Mouse (Mus musculus) midbrain, embryonic 14.5 days (tissue): ENCODE measurements around the gene 1810055G02Rik. TPM values are rescaled to one million over a fixed set of nuclear protein-coding genes. Genes with fewer than 3 reads are reported as not detected.

ENCODE experiments used
- ATAC-seq: fragments of 200-750 bp; cut with Nextera tagmentation; 2 replicates; pipeline ENCODE4 v1.8.0; 2017; ENCODE audit warnings: moderate number of reproducible peaks, moderate library complexity; ENCODE audit not compliant: low FRiP score, low TSS enrichment
- DNase-seq: peaks from one replicate; pipeline ENCODE4 v3.0.0-alpha.2; 2015
- H3K27ac ChIP-seq: fragments of 300-500 bp; sonication (generic); replicated peaks from 2 replicates; pipeline ENCODE4 v1.5.1; 2014; ENCODE audit warnings: mild to moderate bottlenecking, low read depth, low read length, moderate library complexity
- H3K27me3 ChIP-seq: fragments of 300-500 bp; sonication (generic); 2 replicates; pipeline ENCODE4 v1.6.1; 2014; ENCODE audit warnings: low read length, control low read depth, mixed read lengths; ENCODE audit not compliant: control insufficient read depth, insufficient read depth
- H3K36me3 ChIP-seq: fragments of 300-500 bp; sonication (generic); 2 replicates; pipeline ENCODE4 v1.6.1; 2014; ENCODE audit warnings: low read length, control low read depth; ENCODE audit not compliant: control insufficient read depth, insufficient read depth
- H3K4me1 ChIP-seq: fragments of 300-500 bp; sonication (generic); 2 replicates; pipeline ENCODE4 v1.6.1; 2014; ENCODE audit warnings: mild to moderate bottlenecking, antibody characterized with exemption, low read length, control low read depth; ENCODE audit not compliant: control insufficient read depth, insufficient read depth
- H3K4me2 ChIP-seq: fragments of 300-500 bp; sonication (generic); 2 replicates; pipeline ENCODE4 v1.6.1; 2014; ENCODE audit warnings: mild to moderate bottlenecking, low read length, moderate library complexity
- H3K4me3 ChIP-seq: fragments of 300-500 bp; sonication (generic); replicated peaks from 2 replicates; pipeline ENCODE4 v1.5.1; 2014; ENCODE audit warnings: low read depth, low read length
- H3K9ac ChIP-seq: fragments of 300-500 bp; sonication (generic); replicated peaks from 2 replicates; pipeline ENCODE4 v1.6.1; 2014; ENCODE audit warnings: mild to moderate bottlenecking, low read length, moderate library complexity
- H3K9me3 ChIP-seq: fragments of 300-500 bp; sonication (generic); 2 replicates; pipeline ENCODE4 v1.6.1; 2016; ENCODE audit warnings: low read length, control low read depth, mixed read lengths; ENCODE audit not compliant: control insufficient read depth
- WGBS: fragments of 180-500 bp; shearing (Covaris S2); extraction: QIAGEN DNeasy Blood & Tissue Kit; methylation state at CpG from one replicate; pipeline ENCODE4 v1.1.7; 2014; 5-methylcytosine and 5-hydroxymethylcytosine counted together
- polyA plus RNA-seq: library from polyadenylated mRNA; unstranded; fragments of >200 nt; fragmentation: Nextera tagmentation; extraction: Ambion mirVana; gene quantifications from 2 replicates; pipeline ENCODE4 v1.2.1, GENCODE M21; 2014

1810055G02Rik gene
- polyA plus RNA-seq, 1 experiment from 2014 or later = 31.4 TPM

DNA sequence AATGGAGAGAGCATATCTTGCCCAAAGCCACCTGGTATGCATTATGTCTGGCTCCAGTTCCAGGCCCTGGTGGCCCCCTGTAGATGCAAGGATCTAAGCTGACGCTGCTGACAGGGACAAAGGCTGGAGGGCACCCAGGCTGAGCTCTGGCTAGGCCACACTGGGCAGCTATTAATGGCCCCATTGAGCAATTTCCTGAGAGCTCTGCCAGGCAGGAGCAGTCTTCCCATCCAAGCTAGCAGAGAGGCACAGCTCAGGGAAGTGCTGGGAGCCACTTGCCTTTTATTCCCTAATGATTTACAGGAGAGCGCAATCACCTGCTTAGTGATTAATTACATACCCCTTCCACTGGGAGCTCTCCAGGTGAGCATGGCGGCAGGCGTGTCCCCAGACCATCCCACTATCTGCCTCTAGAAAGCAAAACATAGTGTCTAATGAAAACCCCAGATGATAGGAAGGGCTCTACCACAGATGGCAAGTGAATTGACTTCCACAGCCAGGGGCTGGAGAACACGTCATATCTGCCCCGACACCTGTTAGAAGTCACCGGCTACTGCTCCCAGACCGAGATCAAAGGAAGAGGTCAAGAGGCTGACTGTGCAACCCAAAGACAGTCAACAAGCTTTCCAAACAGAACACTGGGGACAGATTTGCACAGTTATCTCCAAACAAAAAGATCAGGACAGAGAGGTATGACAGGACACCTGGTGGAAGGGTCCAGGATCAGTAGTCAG, 33.8 kb upstream of the 1810055G02Rik start:
- Histone ChIP-seq H3K9me3 (no peaks in the 10 kb centered on the region), H3K27me3 (no peaks in the 10 kb centered on the region), H3K4me2 (no peak overlapping the region), H3K4me1 (no peaks in the 10 kb centered on the region), H3K36me3 (no peaks in the 10 kb centered on the region), H3K4me3 (no peak overlapping the region), H3K27ac (no peak overlapping the region), H3K9ac (no peak overlapping the region)
- 97% methylated on average over 8 of the region's 8 CpGs for WGBS
- DNase-seq (no peak), ATAC-seq (no peak)

DNA sequence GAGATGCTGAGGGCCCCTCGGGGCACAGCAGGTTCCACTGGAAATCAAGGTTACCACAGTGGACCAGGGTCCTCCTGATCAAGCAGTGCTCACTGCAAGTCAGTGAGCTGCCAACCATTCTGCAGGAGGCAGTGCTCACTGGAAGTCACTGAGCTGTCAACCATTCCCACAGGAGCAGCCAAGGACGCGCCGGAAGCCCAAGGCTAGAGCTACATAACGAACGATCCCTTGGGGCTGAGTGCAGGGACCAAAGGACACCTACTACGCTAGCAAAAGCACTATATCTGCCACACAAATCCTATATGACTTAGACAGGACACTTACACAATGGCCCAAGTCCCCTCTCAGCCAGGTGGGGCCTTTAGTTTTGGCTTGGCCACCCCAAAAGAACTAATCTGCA, 27.4 kb upstream of the 1810055G02Rik start:
- Histone ChIP-seq H3K36me3 (no peaks in the 10 kb centered on the region), H3K4me2 (no peak overlapping the region), H3K9ac (no peak overlapping the region), H3K27ac (no peak overlapping the region), H3K27me3 (peaks cover 2% of the 10 kb centered on the region; the same call in 1 of the 2 replicates), H3K4me3 (no peak overlapping the region), H3K9me3 (no peaks in the 10 kb centered on the region), H3K4me1 (peaks cover 9% of the 10 kb centered on the region)
- DNase-seq (peak; percentile 9), ATAC-seq (no peak)
- 74% methylated on average over 7 of the region's 7 CpGs for WGBS

DNA sequence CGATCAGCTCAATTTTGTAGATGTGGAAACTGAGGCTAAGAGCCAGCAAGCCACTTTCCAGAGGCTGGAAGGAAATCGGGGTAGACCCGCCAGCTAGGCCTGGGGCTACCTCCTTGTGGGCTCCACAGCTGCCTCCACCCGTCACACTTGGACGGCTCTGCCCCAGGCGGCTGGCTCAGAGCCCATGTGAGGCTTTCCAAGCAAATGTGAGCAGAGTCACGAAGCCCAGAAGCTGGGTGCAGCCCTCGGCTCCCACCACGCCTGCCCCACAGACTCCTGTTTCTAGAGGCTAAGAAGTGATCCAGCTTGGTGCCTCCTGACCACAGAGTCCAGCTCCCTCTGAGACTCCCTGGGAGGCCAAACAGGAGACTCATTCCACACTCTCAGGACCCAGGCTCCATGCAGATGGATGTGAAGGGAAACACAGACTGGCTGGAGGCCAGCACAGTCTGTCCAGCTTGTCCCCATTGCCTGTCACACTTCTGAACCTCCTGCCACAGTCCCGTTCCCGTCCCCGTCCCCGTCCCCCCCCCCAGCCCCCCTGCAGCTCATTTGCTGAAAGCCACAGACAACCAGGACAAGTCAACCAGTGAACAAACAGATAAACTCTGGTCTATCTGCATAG, 26.7 kb upstream of the 1810055G02Rik start:
- WGBS = 32% methylated on average over 13 of the region's 13 CpGs
- Histone ChIP-seq H3K27ac (no peak overlapping the region; the same call in 1 of the 2 replicates), H3K9me3 (no peaks in the 10 kb centered on the region), H3K4me2 (no peak overlapping the region), H3K4me3 (no peak overlapping the region), H3K27me3 (peaks cover 4% of the 10 kb centered on the region; the same call in 1 of the 2 replicates), H3K4me1 (peaks cover 10% of the 10 kb centered on the region), H3K9ac (no peak overlapping the region), H3K36me3 (no peaks in the 10 kb centered on the region)
- ATAC-seq (peak; percentile 72), DNase-seq (peak; percentile 71)

DNA sequence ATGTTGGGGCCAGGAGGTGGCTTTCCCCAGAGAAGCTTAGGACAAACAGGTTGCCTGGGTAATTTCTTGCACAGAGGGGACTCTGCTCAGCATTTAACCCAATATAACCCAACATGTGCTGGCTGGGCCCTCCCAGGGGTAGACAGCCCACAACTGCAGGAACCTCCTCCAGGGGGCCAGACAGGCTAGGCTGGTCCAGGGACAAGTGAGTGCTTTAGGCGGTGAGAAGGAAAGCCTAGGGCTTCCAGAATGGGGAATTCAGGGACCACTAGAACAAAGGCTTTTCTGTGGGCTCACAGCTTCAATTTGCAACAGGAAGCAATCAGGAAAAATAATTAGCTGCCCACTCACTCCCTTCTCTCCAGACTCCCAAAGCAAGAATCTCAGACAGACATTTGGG, 23.7 kb upstream of the 1810055G02Rik start:
- H3K9me3 ChIP-seq = no peaks in the 10 kb centered on the region
- ATAC-seq (no peak), DNase-seq (no peak)
- no peak overlapping the region for H3K9ac ChIP-seq
- 19% methylated on average over 1 of the region's 1 CpGs for WGBS
- H3K27ac ChIP-seq = 0 out of 2 replicates have a peak overlapping the region, but pooled peaks have one; percentile 17
- H3K36me3 ChIP-seq = no peaks in the 10 kb centered on the region
- H3K4me3 ChIP-seq = no peak overlapping the region
- H3K4me2 ChIP-seq = peak overlapping the region; percentile 100
- peaks cover 9% of the 10 kb centered on the region for H3K27me3 ChIP-seq
- H3K4me1 ChIP-seq = peaks cover 14% of the 10 kb centered on the region

DNA sequence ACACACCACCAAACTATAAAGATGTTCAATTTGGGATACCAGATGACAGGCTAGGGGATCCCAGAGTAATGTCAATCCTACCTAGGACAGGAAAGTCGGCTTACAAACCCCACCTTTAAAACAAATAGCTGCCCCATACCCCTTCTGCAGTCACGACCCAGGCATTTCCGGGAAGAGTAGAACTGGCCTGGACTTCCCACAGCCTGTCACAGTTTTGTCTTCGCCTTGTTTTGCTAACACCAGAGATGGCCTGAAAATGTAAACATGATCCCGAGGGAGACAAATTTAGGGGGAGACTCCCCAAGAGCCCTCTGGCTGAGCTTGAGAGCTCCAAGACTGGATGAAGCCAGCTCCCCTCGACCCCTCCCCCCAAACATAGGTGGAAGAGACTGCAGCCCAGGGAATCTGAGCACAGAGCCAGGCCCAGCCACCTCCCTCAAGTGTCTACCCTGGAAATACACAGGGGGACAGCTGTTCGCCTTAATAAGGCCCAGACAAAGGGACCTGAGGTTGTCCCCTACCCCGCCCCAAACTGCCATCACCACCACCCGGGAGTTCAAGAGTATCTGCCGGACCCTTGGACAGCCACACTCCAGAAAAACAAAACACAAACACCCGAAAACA, 23.0 kb upstream of the 1810055G02Rik start:
- Histone ChIP-seq H3K27me3 (peaks cover 9% of the 10 kb centered on the region), H3K4me2 (peak overlapping the region; percentile 100), H3K4me1 (peaks cover 14% of the 10 kb centered on the region), H3K4me3 (peak overlapping the region; percentile 71), H3K9ac (peak overlapping the region; percentile 62; the same call in 1 of the 2 replicates), H3K27ac (no peak overlapping the region), H3K36me3 (no peaks in the 10 kb centered on the region), H3K9me3 (no peaks in the 10 kb centered on the region)
- WGBS = 16% methylated on average over 11 of the region's 11 CpGs
- ATAC-seq (no peak), DNase-seq (no peak)

DNA sequence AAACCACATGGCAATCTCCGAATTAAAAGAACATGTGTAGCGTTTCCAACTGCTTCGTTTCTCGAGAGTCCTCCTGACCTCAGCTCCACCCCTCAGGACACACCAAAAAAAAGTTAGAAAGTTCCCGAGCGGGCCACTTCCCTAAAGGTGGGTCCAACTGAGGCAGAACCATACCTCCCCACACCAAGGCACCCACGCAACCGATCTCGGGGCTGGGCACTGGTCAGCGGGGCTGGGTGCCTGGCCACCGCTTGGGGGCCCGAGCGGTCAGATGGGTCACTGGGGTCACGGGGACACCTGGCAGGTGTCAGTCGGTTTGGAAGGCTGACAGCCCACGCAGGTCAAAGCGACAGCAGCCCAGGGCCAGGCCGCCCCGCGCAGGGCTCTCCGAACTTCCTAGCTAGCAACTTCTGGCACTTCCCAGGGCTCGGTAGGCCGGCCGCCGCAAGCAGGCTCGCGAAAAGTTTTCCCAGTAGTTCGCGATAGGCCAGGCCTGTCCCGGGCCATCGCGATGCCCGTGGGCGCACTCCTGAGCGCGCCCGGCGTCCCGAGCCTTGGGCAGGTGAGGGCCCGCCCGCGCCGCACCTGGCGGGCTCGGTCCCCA, 22.4 kb upstream of the 1810055G02Rik start:
- WGBS = 1% methylated on average over 45 of the region's 45 CpGs
- DNase-seq = peak; percentile 49
- Histone ChIP-seq H3K4me1 (peaks cover 14% of the 10 kb centered on the region), H3K36me3 (no peaks in the 10 kb centered on the region), H3K27me3 (peaks cover 9% of the 10 kb centered on the region), H3K9me3 (no peaks in the 10 kb centered on the region), H3K27ac (no peak overlapping the region), H3K9ac (peak overlapping the region; percentile 62), H3K4me2 (peak overlapping the region; percentile 100), H3K4me3 (peak overlapping the region; percentile 71)
- ATAC-seq = peak; percentile 32; the same call in 1 of the 2 replicates

DNA sequence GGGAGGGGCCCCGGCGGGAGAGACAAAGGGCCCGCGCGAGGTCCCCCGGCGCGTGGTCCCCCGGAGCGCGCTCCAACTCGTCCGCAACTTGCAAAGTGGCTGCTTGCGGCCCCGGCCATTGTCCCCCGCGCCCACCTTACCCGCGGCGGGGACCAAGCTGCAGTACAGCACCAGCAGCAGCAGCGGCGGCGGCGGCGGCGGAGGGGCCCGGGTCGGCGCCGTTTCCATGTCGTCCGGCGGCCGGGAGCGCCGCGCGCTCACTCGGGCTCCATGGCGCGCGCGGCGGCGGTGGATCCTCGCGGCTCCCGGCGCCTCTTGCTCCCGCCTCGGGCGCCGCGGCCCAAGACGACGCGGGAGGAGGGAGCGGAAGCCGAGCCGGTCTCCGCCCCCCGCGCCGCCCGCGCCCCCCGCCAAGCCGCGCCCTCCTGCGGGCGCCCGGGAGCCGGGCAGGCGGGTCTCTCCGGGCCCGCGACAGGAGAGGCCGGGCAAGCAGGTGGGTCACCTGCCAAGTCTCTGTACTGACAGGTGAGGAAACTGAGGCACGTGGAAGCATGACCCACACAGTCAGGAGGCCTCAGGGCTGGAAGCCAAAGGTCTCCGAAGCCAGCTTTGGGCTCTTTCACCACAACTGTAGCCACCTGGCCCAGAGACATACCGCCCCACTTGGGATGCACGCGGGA, 21.7 kb upstream of the 1810055G02Rik start, which contains the start of gene Lrp5:
TSS of gene Lrp5 (minus strand) at position 350 of the 680 bp plus-strand sequence.
- peak within 1 kb of the TSS; percentile 100 for H3K4me2 ChIP-seq

DNA sequence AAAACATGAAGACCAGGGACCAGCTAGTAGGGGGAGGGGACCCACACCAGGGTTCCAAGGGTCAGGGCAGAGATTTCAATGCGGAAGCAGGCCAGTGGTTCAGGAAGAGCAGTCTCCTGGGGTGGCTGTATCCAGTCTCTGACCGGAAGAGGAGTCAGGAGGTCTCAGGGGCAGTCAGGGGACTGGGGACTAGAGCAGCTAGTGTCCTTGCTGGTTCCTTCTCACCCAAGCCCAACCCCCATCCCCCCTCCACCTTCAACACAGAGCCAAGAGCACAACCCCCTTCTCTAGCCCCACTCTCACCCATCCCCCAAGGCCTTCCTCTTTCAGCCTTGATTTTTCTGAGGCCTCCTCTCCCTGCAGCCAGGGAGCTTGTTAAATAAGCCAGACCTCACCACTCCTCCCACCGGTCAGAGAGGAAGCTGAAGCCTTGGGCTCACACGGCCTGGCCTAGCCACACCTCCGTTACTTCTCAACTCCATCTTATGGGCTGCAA, 20.4 kb upstream of the 1810055G02Rik start:
- ATAC-seq = no peak
- Histone ChIP-seq H3K4me3 (no peak overlapping the region), H3K9ac (no peak overlapping the region), H3K27ac (no peak overlapping the region), H3K27me3 (peaks cover 9% of the 10 kb centered on the region), H3K36me3 (no peaks in the 10 kb centered on the region), H3K9me3 (no peaks in the 10 kb centered on the region), H3K4me1 (peaks cover 14% of the 10 kb centered on the region), H3K4me2 (no peak overlapping the region)
- 32% methylated on average over 5 of the region's 5 CpGs for WGBS
- DNase-seq = no peak

More for the DNA sequence above, 21.7 kb upstream of the 1810055G02Rik start, which contains the start of gene Lrp5:
- Histone ChIP-seq H3K9ac (peak within 1 kb of the TSS; percentile 62), H3K36me3 (no peaks in the 10 kb centered on the region), H3K9me3 (no peaks in the 10 kb centered on the region), H3K27me3 (peaks cover 9% of the 10 kb centered on the region), H3K4me1 (peaks cover 14% of the 10 kb centered on the region), H3K27ac (no peak within 1 kb of the TSS), H3K4me3 (peak within 1 kb of the TSS; percentile 71)
- DNase-seq = peak; percentile 76
- peak; percentile 65; the same call in 1 of the 2 replicates for ATAC-seq
- under 1% methylated on average over 77 of the region's 83 CpGs for WGBS
